Mouse (Mus musculus) thymus, postnatal 25 days (tissue): ENCODE data around the gene Ms4a4c.
"Not testable (repeated sequence)": the region's sequence is repeated elsewhere in the genome, so short reads cannot be mapped to it uniquely, and the experiment has no call there.

Experiments used
- DNase-seq: peaks from one replicate; pipeline ENCODE4 v3.0.0; 2022

Gene Ms4a4c

DNA sequence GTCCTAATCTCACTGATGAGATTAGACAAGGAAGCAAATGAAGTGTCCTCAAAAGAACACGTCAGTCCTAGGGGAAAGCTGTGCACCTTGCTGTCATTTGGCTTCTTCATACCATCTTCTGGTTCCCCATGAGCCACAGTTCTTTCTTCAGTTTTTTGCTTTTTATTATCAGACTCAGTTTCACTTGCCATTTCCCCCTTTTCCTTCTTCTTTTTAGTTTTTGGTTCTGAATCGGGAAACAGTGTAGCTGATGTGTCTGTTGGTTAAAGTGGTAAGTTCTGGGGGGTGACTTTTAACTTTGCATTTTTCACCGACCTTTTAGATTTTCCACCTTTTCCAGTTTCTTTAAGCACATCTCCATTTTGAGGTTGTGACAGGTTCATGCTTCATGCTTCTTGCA is at the start of gene Ms4a4c:
Gene Ms4a4c, plus strand, starts transcription at position 244 of the 400 bp plus-strand sequence.
- DNase-seq: no peak

DNA sequence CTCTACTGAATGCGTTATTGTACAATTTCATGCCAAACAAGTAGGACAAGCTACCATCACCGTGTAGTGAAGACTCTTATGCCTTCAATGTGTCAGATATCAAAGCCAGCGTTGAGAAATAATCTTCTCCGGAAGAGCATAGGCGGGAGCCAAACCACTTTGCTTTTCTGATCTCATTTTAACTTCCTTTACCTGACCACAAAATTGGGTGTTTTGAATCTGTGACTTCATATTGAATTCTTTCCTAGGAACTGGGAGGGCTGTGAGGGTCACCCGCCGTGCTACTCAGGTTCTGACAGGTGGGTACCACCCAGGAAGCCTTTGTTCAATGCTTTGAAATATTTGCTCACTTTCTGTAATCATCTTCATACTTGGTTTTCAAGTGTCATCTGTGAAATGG is 48.8 kb upstream of the Ms4a4c start:
- peak; percentile 36 for DNase-seq

DNA sequence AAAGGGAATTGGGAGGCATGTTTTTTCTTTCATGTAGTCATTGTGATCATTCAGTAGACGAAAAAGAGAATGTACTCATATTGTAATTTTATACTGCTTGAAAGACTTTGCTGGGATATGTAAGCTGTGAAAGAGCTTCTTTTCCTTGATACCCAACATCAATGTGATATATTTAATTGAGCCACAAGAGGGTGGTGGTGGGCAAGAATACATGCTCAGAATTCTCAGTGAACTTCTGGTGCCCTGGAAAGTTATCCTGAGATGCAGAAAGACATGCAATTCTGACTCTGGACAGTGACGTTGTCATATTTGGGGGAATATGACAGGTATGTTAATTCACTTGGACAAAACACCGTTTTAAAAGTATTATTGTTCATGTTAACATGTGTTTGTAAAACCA is 44.5 kb upstream of the Ms4a4c start:
- no peak for DNase-seq

DNA sequence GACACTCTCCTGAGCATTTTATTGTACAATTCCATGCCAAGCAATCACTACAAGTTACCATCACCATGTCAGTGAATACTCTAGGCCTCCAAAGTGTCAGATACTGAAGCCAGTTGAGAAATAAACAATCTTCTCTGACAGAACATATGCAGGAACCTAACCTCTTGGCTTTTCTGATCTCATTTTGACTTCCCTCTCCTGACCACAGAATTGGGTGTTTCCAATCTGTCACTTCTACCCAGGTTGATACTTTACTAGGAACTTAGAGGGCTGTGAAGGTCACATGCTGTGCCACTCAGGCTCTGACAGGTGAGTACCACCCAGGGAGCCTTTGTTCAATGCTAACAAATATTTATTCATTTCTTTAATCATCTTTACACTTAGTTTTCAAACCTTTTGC is 42.6 kb upstream of the Ms4a4c start:
- peak; percentile 19 for DNase-seq

DNA sequence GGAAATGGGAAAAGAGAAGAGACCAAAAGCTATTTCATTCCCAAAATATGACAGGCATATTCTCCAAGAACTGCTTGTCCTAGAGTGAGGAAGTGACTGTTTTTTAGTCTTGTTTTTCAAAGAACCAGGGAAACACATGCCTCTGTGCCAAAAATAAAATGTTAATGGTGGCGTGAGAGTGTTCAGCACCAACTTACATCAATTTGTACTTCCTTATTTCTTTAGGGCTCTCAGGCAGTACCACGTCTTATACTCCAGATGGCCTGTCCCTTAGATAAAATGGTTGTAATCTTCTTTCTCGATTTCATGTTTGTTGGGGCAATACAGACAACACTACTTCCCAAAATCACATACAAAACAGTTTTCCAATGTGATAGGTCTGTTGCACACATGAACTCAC is 36.3 kb upstream of the Ms4a4c start:
- no peak for DNase-seq

DNA sequence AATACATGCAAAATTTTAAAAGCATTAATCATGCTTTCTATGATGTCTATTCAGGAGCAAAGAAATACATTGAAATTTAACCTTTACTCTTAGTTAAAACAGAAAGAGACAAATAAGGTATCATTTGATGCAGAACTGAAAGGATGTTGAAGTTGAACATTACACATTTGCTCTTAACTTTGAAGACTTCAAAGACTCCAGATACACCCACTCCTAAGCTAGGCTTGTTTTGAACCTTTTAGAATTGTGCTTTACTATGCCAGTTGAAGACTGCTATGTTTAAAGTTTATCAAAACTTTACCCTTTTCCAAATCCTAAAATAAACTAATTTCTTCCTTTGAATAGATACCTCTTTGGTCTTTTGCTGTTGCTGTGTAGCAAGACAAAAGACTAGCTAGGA is 33.4 kb upstream of the Ms4a4c start:
- DNase-seq: no peak

DNA sequence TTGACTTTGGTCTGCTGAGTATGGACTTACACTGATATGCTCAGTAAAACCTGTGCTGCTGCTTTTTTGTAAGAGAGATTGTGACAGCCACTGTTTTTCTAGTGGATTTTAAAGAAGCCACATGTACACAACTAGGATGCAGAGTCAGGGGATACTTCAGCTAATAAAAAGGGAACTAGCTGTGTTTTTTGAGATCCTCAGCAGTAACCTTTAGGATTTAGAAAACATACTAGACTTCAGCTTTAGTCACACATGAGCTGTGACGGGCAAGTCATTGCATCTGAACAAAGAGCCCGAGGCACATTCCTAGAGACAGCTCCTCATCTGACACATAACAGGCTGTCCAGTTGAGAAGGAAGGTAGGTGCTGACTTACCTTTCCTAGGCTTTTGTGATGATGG is 29.3 kb upstream of the Ms4a4c start, which contains the start of gene Ms4a4a:
Gene Ms4a4a, plus strand, starts transcription at position 251 of the 400 bp plus-strand sequence.
- DNase-seq: no peak

DNA sequence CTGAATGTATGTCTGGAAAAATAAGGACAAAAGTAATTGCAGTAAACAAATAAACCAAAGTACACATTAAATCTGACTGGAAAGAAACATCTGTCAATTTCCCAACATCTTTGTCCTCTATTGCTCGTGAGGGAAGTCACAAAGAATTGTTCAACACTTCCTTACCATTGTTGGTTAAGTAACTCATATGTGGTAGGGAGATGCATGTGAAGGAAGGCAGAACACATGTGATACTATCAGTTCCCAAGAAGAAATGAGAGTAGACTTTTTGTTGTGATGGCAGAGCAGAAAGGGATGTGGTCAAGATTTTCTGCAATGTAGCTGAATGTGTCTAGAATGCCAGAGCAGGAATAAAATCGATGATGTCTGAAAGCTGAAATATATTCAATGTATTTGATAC is 28.2 kb upstream of the Ms4a4c start:
- no peak for DNase-seq

DNA sequence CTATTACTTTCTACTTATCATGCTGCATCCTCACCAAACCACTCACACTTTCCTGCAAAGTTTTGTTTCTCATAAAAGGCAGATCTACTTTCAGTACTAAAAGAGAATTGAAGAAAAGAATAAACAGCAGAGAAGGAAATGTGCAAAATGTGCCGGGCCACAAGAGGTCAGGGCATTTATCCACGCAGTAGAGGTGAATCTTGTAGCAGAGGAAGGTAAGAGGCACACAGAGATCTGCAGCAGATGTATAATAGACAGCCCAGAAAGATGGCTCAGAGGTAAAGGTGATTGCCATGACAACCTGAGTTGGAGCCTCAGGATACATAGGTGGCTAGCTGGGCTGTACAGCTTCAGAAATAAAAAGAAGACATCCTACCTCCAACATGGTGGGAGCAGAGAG is 17.5 kb upstream of the Ms4a4c start:
- DNase-seq: peak; percentile 25

DNA sequence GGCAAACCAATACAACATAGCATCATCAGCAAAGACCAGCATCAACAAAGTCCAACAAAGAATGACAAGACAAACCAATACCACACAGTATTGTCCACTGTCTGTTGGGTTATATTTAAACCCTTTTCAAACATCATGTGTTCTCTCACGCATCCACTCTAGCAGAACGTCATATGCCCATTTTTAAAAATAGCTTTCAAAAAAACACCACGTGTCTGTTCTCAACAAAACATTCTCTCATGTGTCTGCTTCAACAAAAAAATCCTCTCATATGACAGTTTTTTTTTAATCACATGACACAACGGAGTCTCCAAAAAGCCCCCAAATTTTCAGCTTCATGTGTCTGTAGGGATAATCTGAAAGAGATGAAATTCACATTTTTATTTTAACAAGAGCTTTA is 16.9 kb upstream of the Ms4a4c start:
- no peak for DNase-seq

DNA sequence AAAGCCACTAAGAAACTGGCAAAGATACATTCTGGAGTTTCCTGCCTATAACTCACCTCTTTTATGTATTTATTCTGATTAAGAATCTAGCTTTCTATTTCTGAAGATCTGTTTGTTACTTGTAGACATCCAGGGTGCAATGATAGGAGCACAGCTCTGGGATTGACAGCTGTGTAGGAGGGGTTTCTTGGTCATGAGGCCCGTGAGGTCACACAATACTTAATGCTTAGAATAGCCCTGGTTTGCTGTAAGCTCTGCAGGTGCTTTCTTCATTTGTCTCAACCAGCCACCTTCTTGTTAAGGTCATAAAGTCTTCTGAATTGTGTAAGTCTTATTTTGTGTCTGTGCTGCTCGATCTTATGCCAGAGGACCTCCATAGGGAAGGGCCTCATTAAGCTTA is 15.6 kb upstream of the Ms4a4c start:
- no peak for DNase-seq

DNA sequence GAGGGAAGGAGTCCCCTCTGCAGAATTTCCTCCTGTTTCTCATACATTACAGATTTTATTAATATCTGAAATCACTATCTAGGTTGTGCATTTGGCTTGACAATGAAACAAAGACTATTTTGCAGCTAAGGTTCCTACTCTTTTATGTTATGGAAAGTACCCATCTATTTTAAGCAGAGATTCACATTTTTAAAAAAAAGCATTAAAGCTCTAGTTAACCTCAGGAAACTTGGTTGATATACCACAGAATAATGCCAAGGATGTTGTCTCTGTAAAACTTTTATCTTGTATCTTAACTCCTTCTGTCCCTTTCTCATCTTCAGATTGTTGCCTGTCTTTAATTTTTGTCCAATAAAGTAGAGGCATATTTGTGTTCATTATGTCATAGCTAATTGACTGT is 8.8 kb upstream of the Ms4a4c start:
- DNase-seq: no peak

DNA sequence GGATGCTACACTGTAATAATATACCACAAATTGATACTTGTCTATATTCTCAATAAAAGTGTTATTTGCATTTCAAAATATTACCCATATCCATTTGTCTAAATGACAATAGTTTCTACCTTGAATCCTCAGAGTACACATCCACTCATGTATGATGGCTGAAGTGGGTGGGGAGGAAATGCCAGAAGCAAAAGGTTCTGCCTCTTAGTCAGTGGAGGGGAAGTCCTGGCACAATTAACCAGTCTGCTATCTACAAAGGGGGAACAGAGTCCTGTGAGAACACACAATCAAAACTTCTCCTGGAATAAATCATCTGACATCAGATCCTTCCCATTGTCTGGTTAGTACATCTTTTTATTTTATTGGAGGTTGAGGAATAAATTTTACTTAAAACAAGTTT is 2.9 kb downstream of the Ms4a4c start:
- DNase-seq: no peak

DNA sequence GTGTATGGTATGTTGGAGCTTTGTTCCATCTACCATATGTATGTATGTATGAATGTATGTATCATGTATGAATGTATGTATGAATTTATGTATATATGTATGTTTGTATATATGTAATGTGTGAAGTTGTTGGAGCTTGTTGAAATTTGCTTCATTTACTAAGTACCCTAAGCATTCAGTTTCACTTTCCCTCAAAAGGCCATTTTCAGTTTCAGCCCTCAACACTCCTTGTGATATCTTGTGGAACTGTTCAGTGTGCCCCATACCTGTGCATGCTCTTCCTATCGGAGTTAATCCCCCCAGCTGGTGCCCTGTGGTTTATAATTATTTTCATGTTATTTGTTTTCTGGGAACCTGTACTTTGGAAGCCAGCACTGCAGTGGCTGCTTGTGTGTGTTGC is 4.0 kb downstream of the Ms4a4c start:
- DNase-seq: no peak

DNA sequence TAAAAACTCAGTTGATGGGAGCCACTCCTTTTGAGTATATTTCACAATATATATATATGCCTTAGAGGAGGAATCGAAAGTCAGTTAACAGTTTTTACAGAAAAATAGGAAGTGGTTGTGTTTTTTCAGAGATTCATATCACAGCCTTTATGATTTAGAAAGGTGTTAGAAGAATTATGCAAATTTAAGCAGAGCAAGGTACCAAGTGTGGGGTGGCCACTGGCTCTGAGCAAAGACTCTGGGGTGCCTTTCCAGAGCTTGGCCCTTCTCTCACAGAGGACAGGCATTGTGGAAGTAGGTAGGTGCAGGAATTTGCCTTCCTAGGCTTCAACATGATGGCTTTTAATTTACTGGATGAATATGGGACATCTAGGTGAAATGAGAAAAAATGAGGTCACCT is 7.1 kb downstream of the Ms4a4c start:
- DNase-seq: no peak

DNA sequence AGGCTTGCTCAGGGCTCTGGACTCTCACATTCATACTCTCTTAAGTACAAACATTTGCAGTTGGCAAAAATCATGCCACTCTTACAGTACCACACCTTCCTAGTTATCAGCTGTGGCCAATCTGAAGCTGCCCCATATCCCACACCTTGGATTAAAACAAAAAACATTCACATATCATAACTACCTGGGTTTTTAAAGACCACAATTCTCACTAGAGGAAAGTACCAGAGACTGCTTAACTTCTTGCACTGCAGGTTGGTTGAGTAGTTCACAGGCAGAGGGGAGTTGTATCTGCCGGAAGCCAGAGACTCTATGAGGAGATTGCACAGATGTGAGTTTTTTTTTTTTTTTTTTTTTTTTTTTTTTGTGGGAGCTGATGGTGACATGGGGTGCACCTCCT is 9.5 kb downstream of the Ms4a4c start:
- DNase-seq: no peak

DNA sequence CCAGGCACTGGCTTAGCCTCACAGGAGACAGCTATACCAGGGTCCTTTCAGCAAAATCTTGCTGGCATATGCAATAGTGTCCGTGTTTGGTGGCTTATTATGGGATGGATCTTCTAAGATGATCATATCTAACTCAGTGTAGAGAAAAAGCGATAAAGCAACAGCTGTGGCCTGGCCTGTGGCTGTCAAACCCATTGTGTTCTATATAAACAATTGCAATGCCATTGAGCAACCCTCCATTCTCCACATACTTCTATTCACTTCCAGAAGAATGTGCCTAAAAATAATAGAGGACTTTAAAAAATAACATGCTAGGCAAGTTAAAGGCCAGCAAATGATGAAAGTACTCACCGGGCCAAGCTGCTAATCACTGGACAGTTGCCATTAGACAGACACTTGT is 11.0 kb downstream of the Ms4a4c start:
- no peak for DNase-seq

DNA sequence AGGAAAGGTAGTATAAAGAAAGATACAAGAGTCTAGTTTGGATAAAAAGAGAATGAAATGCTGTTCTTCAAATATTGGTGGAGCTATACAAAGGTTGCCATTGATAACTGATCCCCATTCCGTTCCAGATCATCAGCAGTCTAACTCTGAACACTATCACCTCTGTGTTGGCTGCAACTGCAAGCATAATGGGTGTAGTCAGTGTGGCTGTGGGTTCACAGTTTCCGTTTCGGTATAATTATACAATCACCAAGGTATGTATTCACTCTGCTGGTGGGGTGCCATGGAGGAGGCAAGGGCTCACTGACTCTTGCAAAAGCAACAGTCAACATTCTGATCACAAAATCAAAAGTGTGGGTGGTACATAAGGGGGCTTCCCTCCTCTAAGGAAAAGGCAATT is 14.3 kb downstream of the Ms4a4c start:
- DNase-seq: not testable (repeated sequence)

DNA sequence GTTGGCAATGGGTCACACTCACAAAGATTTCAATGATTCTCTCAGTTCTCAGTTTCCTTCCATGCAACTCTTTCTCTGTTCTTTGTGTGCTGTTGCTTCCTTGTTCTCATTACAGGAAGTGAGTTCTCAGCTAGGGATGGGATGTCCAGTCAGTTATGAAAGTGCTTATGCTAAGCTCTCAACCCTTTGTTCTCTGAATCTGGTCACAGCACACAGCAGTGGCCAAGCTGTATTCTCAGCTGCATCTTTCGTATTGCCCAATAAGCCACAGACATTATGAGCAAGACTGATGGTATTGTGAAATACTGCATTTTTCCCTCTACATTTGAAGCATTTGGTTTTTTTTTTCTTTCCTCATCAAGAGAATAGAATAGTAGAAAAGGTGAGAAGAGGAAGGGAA is 26.6 kb downstream of the Ms4a4c start:
- DNase-seq: not testable (repeated sequence)

DNA sequence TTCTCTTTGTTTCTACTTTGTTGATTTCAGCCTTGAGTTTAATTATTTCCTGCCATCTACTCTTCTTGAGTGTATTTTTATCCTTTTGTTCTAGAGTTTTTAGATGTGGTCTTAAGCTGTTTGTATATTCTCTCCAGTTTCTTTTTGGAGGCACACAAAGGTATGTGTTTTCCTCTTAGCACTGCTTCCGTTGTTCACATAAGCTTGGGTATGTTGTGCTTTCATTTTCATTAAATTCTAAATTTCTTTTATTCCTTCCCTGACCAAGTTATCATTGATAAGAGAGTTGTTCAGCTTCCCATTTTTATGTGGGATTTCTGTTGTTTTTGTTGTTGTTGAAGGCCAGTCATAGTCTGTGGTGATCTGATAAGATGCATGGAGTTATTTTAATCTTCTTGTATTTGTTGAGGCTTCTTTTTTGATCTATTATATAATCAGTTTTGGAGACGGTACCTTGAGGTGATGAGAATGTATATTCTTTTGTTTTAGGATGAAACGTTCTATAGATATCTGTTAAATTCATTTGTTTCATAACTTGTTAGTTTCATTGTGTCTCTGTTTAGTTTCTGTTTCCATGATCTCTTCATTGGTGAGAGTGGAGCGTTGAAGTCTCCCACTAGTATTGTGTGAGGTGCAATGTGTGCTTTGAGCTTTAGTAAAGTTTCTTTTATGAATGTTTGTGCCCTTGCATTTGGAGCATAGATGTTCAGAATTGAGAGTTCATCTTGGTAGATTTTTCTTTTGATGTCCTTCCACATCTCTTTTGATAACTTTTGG is 30.7 kb downstream of the Ms4a4c start:
- no peak for DNase-seq

DNA sequence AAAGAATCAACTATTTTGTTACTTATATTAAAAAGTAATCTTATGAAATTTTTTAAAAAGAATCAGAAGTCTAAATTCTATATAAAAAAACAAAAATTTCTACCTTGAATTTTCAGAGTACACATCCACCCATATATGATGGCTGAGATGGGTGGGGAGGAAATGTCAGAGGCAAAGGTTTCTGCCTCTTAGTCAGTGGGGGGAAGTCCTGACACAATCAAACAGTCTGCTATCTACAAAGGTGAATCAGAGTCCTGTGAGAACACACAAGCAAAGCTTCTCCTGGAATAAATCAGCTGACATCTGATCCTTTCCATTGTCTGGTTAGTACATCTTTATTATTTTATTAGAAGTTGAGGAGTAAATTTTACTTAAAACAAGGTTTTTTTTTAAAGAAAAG is 38.8 kb downstream of the Ms4a4c start, which contains the start of gene Ms4a4b:
Gene Ms4a4b, plus strand, starts transcription at position 216 of the 400 bp plus-strand sequence.
- no peak for DNase-seq

DNA sequence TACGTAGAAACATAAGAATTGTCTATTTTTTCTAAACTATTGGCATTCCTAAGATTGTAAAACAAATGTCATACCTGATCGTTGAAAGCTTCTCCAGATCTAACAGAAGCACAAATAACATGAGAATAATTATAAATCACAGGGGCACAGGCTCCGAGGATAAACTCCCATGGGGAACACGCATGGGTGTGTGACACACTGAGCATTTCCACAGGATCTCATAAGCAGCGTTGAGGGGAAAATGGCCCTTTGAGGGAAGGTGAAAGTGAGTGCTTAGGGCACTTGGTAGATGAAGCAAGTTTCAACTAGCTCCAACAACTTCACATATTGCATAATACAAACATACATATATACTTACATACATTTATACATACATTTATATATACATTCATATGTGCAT is 39.4 kb downstream of the Ms4a4c start:
- no peak for DNase-seq

DNA sequence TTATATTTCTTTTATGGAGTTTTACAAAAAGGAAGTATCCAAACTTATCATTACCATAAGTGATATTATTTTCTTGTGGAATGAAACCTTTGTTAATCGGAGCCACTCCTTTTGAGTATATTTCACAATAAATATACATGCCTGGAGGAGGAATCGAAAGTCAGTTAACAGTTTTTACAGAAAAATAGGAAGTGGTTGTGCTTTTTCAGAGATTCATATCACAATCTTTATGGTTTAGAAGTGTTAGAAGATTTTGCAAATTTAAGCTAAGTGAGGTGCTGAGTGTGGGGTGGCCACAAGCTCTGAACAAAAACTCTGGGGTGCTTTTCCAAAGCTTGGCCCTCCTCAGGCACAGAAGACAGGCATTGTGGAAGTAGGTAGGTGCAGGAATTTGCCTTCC is 42.7 kb downstream of the Ms4a4c start:
- no peak for DNase-seq

DNA sequence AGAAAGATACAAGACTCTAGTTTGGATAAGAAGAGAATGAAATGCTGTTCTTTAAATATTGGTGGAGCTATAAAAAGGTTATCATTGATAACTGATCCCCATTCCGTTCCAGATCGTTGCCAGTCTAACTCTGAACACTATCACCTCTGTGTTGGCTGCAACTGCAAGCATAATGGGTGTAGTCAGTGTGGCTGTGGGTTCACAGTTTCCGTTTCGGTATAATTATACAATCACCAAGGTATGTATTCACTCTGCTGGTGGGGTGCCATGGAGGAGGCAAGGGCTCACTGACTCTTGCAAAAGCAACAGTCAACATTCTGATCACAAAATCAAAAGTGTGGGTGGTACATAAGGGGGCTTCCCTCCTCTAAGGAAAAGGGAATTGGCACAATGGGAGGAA is 54.5 kb downstream of the Ms4a4c start:
- DNase-seq: not testable (repeated sequence)

DNA sequence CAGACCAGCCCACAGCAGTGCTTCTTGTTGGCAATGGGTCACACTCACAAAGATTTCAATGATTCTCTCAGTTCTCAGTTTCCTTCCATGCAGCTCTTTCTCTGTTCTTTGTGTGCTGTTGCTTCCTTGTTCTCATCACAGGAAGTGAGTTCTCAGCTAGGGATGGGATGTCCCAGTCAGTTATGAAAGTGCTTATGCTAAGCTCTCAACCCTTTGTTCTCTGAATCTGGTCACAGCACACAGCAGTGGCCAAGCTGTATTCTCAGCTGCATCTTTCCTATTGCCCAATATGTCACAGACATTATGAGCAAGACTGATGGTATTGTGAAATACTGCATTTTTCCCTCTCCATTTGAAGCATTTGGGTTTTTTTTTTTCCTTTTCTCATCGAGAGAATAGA is 60.2 kb downstream of the Ms4a4c start:
- not testable (repeated sequence) for DNase-seq
